Mouse (Mus musculus) small intestine, adult 2 months (tissue): ENCODE data around the gene Rnf6. TPM values are rescaled to one million over a fixed set of nuclear protein-coding genes. Genes with fewer than 3 reads are reported as not detected.

Experiments used
- H3K27ac ChIP-seq: fragments of 200-500 bp; 2 replicates; pipeline ENCODE4 v1.5.1; 2012; ENCODE audit warnings: low read depth, low read length, control low read depth, inconsistent platforms; ENCODE audit not compliant: insufficient read depth
- H3K27me3 ChIP-seq: fragments of 200-500 bp; 2 replicates; pipeline ENCODE4 v1.6.1; 2012; ENCODE audit warnings: mild to moderate bottlenecking, moderate library complexity, low read length, inconsistent platforms; ENCODE audit not compliant: control insufficient read depth, insufficient read depth
- H3K36me3 ChIP-seq: fragments of 200-500 bp; 2 replicates; pipeline ENCODE4 v1.6.1; 2012; ENCODE audit warnings: mild to moderate bottlenecking, low read length, control low read depth, inconsistent platforms; ENCODE audit not compliant: control insufficient read depth, insufficient read depth
- H3K4me1 ChIP-seq: fragments of 200-500 bp; 2 replicates; pipeline ENCODE4 v1.6.1; 2012; ENCODE audit warnings: low read length, inconsistent platforms, mixed read lengths; ENCODE audit not compliant: control insufficient read depth, insufficient read depth, insufficient read length
- H3K4me3 ChIP-seq: fragments of 200-500 bp; 2 replicates; pipeline ENCODE4 v1.5.1; 2012; ENCODE audit warnings: low read depth, mild to moderate bottlenecking, control low read depth, inconsistent platforms, low read length, moderate library complexity
- CTCF ChIP-seq: fragments of 200-500 bp; IDR thresholded peaks from 2 replicates; pipeline ENCODE4 v1.5.1; 2012; ENCODE audit warnings: low read depth, mild to moderate bottlenecking, control low read depth, inconsistent platforms, low read length, moderate library complexity, mixed read lengths; ENCODE audit not compliant: insufficient replicate concordance, insufficient read length; ENCODE audit errors: extremely low read depth
- POLR2A ChIP-seq: fragments of 200-500 bp; IDR thresholded peaks from 2 replicates; pipeline ENCODE4 v1.6.1; 2012; ENCODE audit warnings: low read depth, mild to moderate bottlenecking, control low read depth, inconsistent platforms, low read length, moderate library complexity
- WGBS: fragments of 180-500 bp; shearing (Covaris S2); methylation state at CpG from one replicate; pipeline ENCODE4 v1.1.7; 2018; 5-methylcytosine and 5-hydroxymethylcytosine counted together
- polyA plus RNA-seq: library from polyadenylated mRNA; depleted of rRNA; stranded (reverse); fragments of >200 nt; gene quantifications from 2 replicates; pipeline ENCODE4 v1.2.3, GENCODE M21; 2012

Rnf6 gene
- polyA plus RNA-seq, 1 experiment = 12.9 TPM

DNA sequence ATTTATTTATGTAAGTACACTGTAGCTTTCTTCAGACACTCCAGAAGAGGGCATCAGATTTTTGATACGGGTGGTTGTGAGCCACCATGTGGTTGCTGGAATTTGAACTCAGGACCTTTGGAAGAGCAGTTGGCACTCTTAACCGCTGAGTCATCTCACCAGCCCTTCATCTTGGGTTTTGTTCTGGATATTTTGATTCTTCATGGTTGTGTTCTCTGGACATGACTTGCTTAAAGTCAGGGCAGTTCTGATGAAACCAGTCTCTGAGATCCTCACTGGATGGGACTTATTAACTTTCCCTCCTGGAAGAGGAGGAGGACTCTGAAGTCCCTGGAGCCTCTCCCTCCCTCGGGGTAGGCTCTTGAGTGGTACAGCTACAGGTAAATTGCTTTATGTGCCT, 19.8 kb upstream of the Rnf6 start:
- H3K36me3 ChIP-seq = peaks cover 3% of the 10 kb centered on the region
- 75% methylated on average over 3 of the region's 3 CpGs for WGBS
- no peaks in the 10 kb centered on the region for H3K4me1 ChIP-seq
- H3K27me3 ChIP-seq = no peaks in the 10 kb centered on the region
- TF ChIP-seq CTCF (no peak), POLR2A (no peak)
- H3K4me3 ChIP-seq = no peak overlapping the region
- H3K27ac ChIP-seq = no peak overlapping the region

- Histone ChIP-seq H3K4me3 (no peak overlapping the region), H3K27ac (no peak overlapping the region), H3K27me3 (no peaks in the 10 kb centered on the region), H3K4me1 (no peaks in the 10 kb centered on the region), H3K36me3 (peaks cover 3% of the 10 kb centered on the region)
- no peak for TF ChIP-seq POLR2A
- no peak for TF ChIP-seq CTCF
- WGBS = 87% methylated on average over 2 of the region's 2 CpGs
Observed at GRCm38 (mm10) chr5:146240771-146241170, 19.4 kb upstream of the Rnf6 start.

- no peak for TF ChIP-seq POLR2A
- TF ChIP-seq CTCF = no peak
- WGBS = 78% methylated on average over 10 of the region's 10 CpGs
- no peaks in the 10 kb centered on the region for H3K27me3 ChIP-seq
- H3K4me1 ChIP-seq = no peaks in the 10 kb centered on the region
- H3K27ac ChIP-seq = no peak overlapping the region
- peaks cover 5% of the 10 kb centered on the region for H3K36me3 ChIP-seq
- no peak overlapping the region for H3K4me3 ChIP-seq
Observed at GRCm38 (mm10) chr5:146238274-146238673, 16.9 kb upstream of the Rnf6 start.

DNA sequence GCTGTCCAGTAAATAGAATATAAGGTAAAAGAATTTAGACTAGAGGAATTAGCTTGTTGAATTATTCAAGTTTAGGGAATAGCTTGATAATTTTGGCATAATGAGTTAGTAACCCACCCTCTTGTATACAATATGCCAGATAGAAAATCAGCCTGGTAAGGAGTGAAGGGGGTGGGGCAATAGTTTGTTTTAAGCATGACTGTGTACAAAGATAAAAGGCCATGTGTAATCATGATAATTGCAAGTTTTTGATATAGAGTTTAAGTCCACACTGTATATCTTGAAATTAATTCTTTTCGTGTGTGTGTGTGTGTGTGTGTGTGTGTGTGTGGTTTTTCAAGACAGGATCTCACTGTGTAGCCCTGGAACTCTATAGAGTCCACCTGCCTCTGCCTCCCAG, 13.0 kb upstream of the Rnf6 start:
- Histone ChIP-seq H3K27ac (no peak overlapping the region), H3K4me1 (no peaks in the 10 kb centered on the region; the same call in 1 of the 2 replicates), H3K27me3 (no peaks in the 10 kb centered on the region), H3K4me3 (no peak overlapping the region), H3K36me3 (peaks cover 5% of the 10 kb centered on the region)
- 14% methylated on average over 1 of the region's 1 CpGs for WGBS
- no peak for TF ChIP-seq POLR2A
- no peak for TF ChIP-seq CTCF

- 27% methylated on average over 11 of the region's 11 CpGs for WGBS
- H3K27ac ChIP-seq = no peak overlapping the region
- no peaks in the 10 kb centered on the region for H3K27me3 ChIP-seq
- peaks cover 2% of the 10 kb centered on the region; the same call in 1 of the 2 replicates for H3K36me3 ChIP-seq
- H3K4me3 ChIP-seq = no peak overlapping the region; the same call in 1 of the 2 replicates
- no peaks in the 10 kb centered on the region; the same call in 1 of the 2 replicates for H3K4me1 ChIP-seq
- no peak for TF ChIP-seq CTCF
- TF ChIP-seq POLR2A = no peak
Observed at GRCm38 (mm10) chr5:146232816-146233215, 11.5 kb upstream of the Rnf6 start.

GRCm38 (mm10) chr5:146232056-146232675, 10.8 kb upstream of the Rnf6 start:
- Histone ChIP-seq H3K36me3 (peaks cover 2% of the 10 kb centered on the region; the same call in 1 of the 2 replicates), H3K4me1 (no peaks in the 10 kb centered on the region; the same call in 1 of the 2 replicates), H3K27me3 (no peaks in the 10 kb centered on the region), H3K4me3 (peak overlapping the region; percentile 97), H3K27ac (no peak overlapping the region; the same call in 1 of the 2 replicates)
- TF ChIP-seq POLR2A (no peak), CTCF (no peak)
- WGBS = 21% methylated on average over 6 of the region's 6 CpGs

DNA sequence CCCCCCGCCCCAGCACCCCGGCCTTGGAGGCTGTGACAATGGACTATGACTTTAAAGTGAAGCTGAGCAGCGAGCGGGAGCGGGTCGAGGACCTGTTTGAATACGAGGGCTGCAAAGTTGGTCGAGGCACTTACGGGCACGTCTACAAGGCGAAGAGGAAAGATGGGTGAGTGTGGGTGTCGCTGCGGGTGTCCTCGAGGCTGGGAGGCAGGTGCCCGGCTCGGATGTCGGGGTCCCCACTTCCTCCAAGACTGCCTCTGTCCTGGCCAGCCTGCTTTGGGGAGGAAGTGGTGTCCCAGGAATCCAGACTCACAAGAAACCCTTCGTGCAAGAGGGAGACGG, 10.3 kb upstream of the Rnf6 start:
- Histone ChIP-seq H3K4me1 (no peaks in the 10 kb centered on the region; the same call in 1 of the 2 replicates), H3K27me3 (no peaks in the 10 kb centered on the region), H3K36me3 (peaks cover 2% of the 10 kb centered on the region; the same call in 1 of the 2 replicates), H3K4me3 (peak overlapping the region; percentile 97), H3K27ac (peak overlapping the region; percentile 96)
- WGBS = under 1% methylated on average over 19 of the region's 19 CpGs
- TF ChIP-seq POLR2A (no peak), CTCF (no peak)
